Mouse (Mus musculus) midbrain, embryonic 12.5 days (tissue): Measurements from ENCODE around the gene Olfr464. TPM values are rescaled to one million over a fixed set of nuclear protein-coding genes. Genes with fewer than 3 reads are reported as not detected.
A peak's percentile ranks its signal among the peaks of the same experiment; 100 is the strongest.

Experiments used
- ATAC-seq: fragments of 200-750 bp; cut with Nextera tagmentation; 2 replicates; pipeline ENCODE4 v1.8.0; 2017; ENCODE audit warnings: low read depth, moderate TSS enrichment, moderate library complexity; ENCODE audit not compliant: low FRiP score
- H3K27ac ChIP-seq: fragments of 300-500 bp; sonication (generic); replicated peaks from 2 replicates; pipeline ENCODE4 v1.5.1; 2016; ENCODE audit warnings: mild to moderate bottlenecking
- H3K27me3 ChIP-seq: fragments of 300-500 bp; sonication (generic); 2 replicates; pipeline ENCODE4 v1.6.1; 2016; ENCODE audit warnings: mild to moderate bottlenecking
- H3K36me3 ChIP-seq: fragments of 300-500 bp; sonication (generic); 2 replicates; pipeline ENCODE4 v1.6.1; 2016
- H3K4me1 ChIP-seq: fragments of 300-500 bp; sonication (generic); 2 replicates; pipeline ENCODE4 v1.6.1; 2016
- H3K4me2 ChIP-seq: fragments of 300-500 bp; sonication (generic); replicated peaks from 2 replicates; pipeline ENCODE4 v1.6.1; 2016; ENCODE audit warnings: mild to moderate bottlenecking, moderate library complexity
- H3K4me3 ChIP-seq: fragments of 300-500 bp; sonication (generic); 2 replicates; pipeline ENCODE4 v1.5.1; 2016; ENCODE audit warnings: mild to moderate bottlenecking
- H3K9ac ChIP-seq: fragments of 300-500 bp; sonication (generic); replicated peaks from 2 replicates; pipeline ENCODE4 v1.6.1; 2016; ENCODE audit warnings: mild to moderate bottlenecking, moderate library complexity
- H3K9me3 ChIP-seq: fragments of 300-500 bp; sonication (generic); 2 replicates; pipeline ENCODE4 v1.6.1; 2016; ENCODE audit warnings: mild to moderate bottlenecking
- WGBS: fragments of 180-500 bp; shearing (Covaris S2); methylation state at CpG from one replicate; pipeline ENCODE4 v1.1.7; 2016; 5-methylcytosine and 5-hydroxymethylcytosine counted together
- polyA plus RNA-seq: library from polyadenylated mRNA; unstranded; fragments of >200 nt; fragmentation: Nextera tagmentation; extraction: Ambion mirVana; gene quantifications from 2 replicates; pipeline ENCODE4 v1.2.1, GENCODE M21; 2016

Gene Olfr464
- polyA plus RNA-seq, result not detected in 2 replicates

GRCm38 (mm10) chr11:87920966-87921365 is at the start of gene Olfr464:
Gene Olfr464, minus strand, starts transcription at chr11:87920967.
- no peak within 1 kb of the TSS for H3K27ac ChIP-seq
- H3K4me1 ChIP-seq, result no peaks in the 10 kb centered on the region
- H3K9ac ChIP-seq, result no peak within 1 kb of the TSS
- no peaks in the 10 kb centered on the region for H3K36me3 ChIP-seq
- H3K4me3 ChIP-seq, result no peak within 1 kb of the TSS
- ATAC-seq, result no peak
- no peaks in the 10 kb centered on the region; the same call in 1 of the 2 replicates for H3K27me3 ChIP-seq
- no peak within 1 kb of the TSS for H3K4me2 ChIP-seq
- 0 out of 2 replicates have a peak, but pooled peaks cover 2% of the 10 kb centered on the region for H3K9me3 ChIP-seq
- WGBS, result 35% methylated on average over 5 of the region's 5 CpGs

- H3K4me1 ChIP-seq, result no peaks in the 10 kb centered on the region
- no peak overlapping the region for H3K4me3 ChIP-seq
- 16% methylated on average over 19 of the region's 20 CpGs for WGBS
- no peaks in the 10 kb centered on the region for H3K9me3 ChIP-seq
- peak overlapping the region; percentile 41 for H3K4me2 ChIP-seq
- no peak for ATAC-seq
- no peak overlapping the region for H3K27ac ChIP-seq
- no peaks in the 10 kb centered on the region for H3K36me3 ChIP-seq
- no peak overlapping the region for H3K9ac ChIP-seq
- H3K27me3 ChIP-seq, result peaks cover 10% of the 10 kb centered on the region; the same call in 1 of the 2 replicates
Measured at GRCm38 (mm10) chr11:87968356-87969122, 47.8 kb upstream of the Olfr464 start.

GRCm38 (mm10) chr11:87967692-87968289 is 47.0 kb upstream of the Olfr464 start:
- Histone ChIP-seq H3K9ac (no peak overlapping the region), H3K36me3 (no peaks in the 10 kb centered on the region), H3K4me2 (peak overlapping the region; percentile 41), H3K4me3 (peak overlapping the region; percentile 19; the same call in 1 of the 2 replicates), H3K9me3 (no peaks in the 10 kb centered on the region), H3K27me3 (peaks cover 10% of the 10 kb centered on the region; the same call in 1 of the 2 replicates), H3K4me1 (no peaks in the 10 kb centered on the region), H3K27ac (no peak overlapping the region)
- ATAC-seq, result peak; percentile 23; the same call in 1 of the 2 replicates
- WGBS, result 2% methylated on average over 17 of the region's 17 CpGs

- Histone ChIP-seq H3K4me1 (no peaks in the 10 kb centered on the region), H3K4me3 (no peak overlapping the region), H3K9ac (no peak overlapping the region), H3K36me3 (no peaks in the 10 kb centered on the region), H3K27me3 (peaks cover 10% of the 10 kb centered on the region; the same call in 1 of the 2 replicates), H3K9me3 (no peaks in the 10 kb centered on the region), H3K4me2 (no peak overlapping the region), H3K27ac (no peak overlapping the region)
- 52% methylated on average over 10 of the region's 10 CpGs for WGBS
- ATAC-seq, result no peak
Measured at GRCm38 (mm10) chr11:87966214-87966613, 45.4 kb upstream of the Olfr464 start.

GRCm38 (mm10) chr11:87965293-87965692 is 44.5 kb upstream of the Olfr464 start:
- H3K4me2 ChIP-seq, result no peak overlapping the region
- H3K9ac ChIP-seq, result no peak overlapping the region
- no peak overlapping the region for H3K27ac ChIP-seq
- H3K4me3 ChIP-seq, result no peak overlapping the region
- H3K36me3 ChIP-seq, result no peaks in the 10 kb centered on the region
- H3K9me3 ChIP-seq, result no peaks in the 10 kb centered on the region
- no peak for ATAC-seq
- 41% methylated on average over 3 of the region's 3 CpGs for WGBS
- peaks cover 10% of the 10 kb centered on the region; the same call in 1 of the 2 replicates for H3K27me3 ChIP-seq
- no peaks in the 10 kb centered on the region for H3K4me1 ChIP-seq

- Histone ChIP-seq H3K4me2 (no peak overlapping the region), H3K27ac (no peak overlapping the region), H3K4me1 (no peaks in the 10 kb centered on the region), H3K9ac (no peak overlapping the region), H3K4me3 (no peak overlapping the region), H3K36me3 (no peaks in the 10 kb centered on the region), H3K9me3 (no peaks in the 10 kb centered on the region), H3K27me3 (no peaks in the 10 kb centered on the region)
- no peak for ATAC-seq
- 47% methylated on average over 7 of the region's 7 CpGs for WGBS
Measured at GRCm38 (mm10) chr11:87957066-87957465, 36.3 kb upstream of the Olfr464 start.

- WGBS, result 0% methylated on average over 1 of the region's 1 CpGs
Measured at GRCm38 (mm10) chr11:87955144-87955543, 34.4 kb upstream of the Olfr464 start.

GRCm38 (mm10) chr11:87949990-87950389 is 29.2 kb upstream of the Olfr464 start:
- Histone ChIP-seq H3K27ac (no peak overlapping the region), H3K36me3 (no peaks in the 10 kb centered on the region), H3K9me3 (no peaks in the 10 kb centered on the region), H3K4me1 (no peaks in the 10 kb centered on the region), H3K9ac (no peak overlapping the region), H3K4me2 (no peak overlapping the region), H3K27me3 (no peaks in the 10 kb centered on the region), H3K4me3 (no peak overlapping the region)
- ATAC-seq, result no peak
- 0% methylated on average over 2 of the region's 2 CpGs for WGBS

More at GRCm38 (mm10) chr11:87955144-87955543, 34.4 kb upstream of the Olfr464 start:
- H3K27ac ChIP-seq, result no peak overlapping the region
- H3K27me3 ChIP-seq, result no peaks in the 10 kb centered on the region
- H3K4me3 ChIP-seq, result no peak overlapping the region
- no peak for ATAC-seq
- no peaks in the 10 kb centered on the region for H3K9me3 ChIP-seq
- no peaks in the 10 kb centered on the region for H3K36me3 ChIP-seq
- no peaks in the 10 kb centered on the region for H3K4me1 ChIP-seq
- no peak overlapping the region for H3K4me2 ChIP-seq
- H3K9ac ChIP-seq, result no peak overlapping the region

GRCm38 (mm10) chr11:87935467-87935866 is 14.7 kb upstream of the Olfr464 start:
- no peaks in the 10 kb centered on the region for H3K36me3 ChIP-seq
- no peaks in the 10 kb centered on the region for H3K9me3 ChIP-seq
- H3K4me2 ChIP-seq, result no peak overlapping the region
- H3K4me1 ChIP-seq, result no peaks in the 10 kb centered on the region
- H3K4me3 ChIP-seq, result no peak overlapping the region
- no peaks in the 10 kb centered on the region for H3K27me3 ChIP-seq
- WGBS, result 81% methylated on average over 3 of the region's 3 CpGs
- no peak overlapping the region for H3K9ac ChIP-seq
- no peak for ATAC-seq
- H3K27ac ChIP-seq, result no peak overlapping the region

- ATAC-seq, result no peak
- no peak overlapping the region for H3K4me2 ChIP-seq
- WGBS, result 79% methylated on average over 2 of the region's 2 CpGs
Measured at GRCm38 (mm10) chr11:87933731-87934130, 13.0 kb upstream of the Olfr464 start.

GRCm38 (mm10) chr11:87930348-87930747 is 9.6 kb upstream of the Olfr464 start:
- no peaks in the 10 kb centered on the region for H3K9me3 ChIP-seq
- H3K27me3 ChIP-seq, result no peaks in the 10 kb centered on the region
- ATAC-seq, result no peak
- no peak overlapping the region for H3K9ac ChIP-seq
- WGBS, result 93% methylated on average over 2 of the region's 2 CpGs
- H3K36me3 ChIP-seq, result no peaks in the 10 kb centered on the region
- H3K4me1 ChIP-seq, result no peaks in the 10 kb centered on the region
- H3K4me3 ChIP-seq, result no peak overlapping the region
- H3K4me2 ChIP-seq, result no peak overlapping the region
- no peak overlapping the region for H3K27ac ChIP-seq

More at GRCm38 (mm10) chr11:87933731-87934130, 13.0 kb upstream of the Olfr464 start:
- Histone ChIP-seq H3K4me1 (no peaks in the 10 kb centered on the region), H3K4me3 (no peak overlapping the region), H3K36me3 (no peaks in the 10 kb centered on the region), H3K9me3 (no peaks in the 10 kb centered on the region), H3K27me3 (no peaks in the 10 kb centered on the region), H3K27ac (no peak overlapping the region), H3K9ac (no peak overlapping the region)

- ATAC-seq, result no peak
- Histone ChIP-seq H3K4me1 (no peaks in the 10 kb centered on the region), H3K27ac (no peak overlapping the region), H3K27me3 (no peaks in the 10 kb centered on the region; the same call in 1 of the 2 replicates), H3K36me3 (no peaks in the 10 kb centered on the region), H3K9ac (no peak overlapping the region), H3K4me3 (no peak overlapping the region), H3K9me3 (0 out of 2 replicates have a peak, but pooled peaks cover 2% of the 10 kb centered on the region), H3K4me2 (no peak overlapping the region)
- 68% methylated on average over 2 of the region's 2 CpGs for WGBS
Measured at GRCm38 (mm10) chr11:87920301-87920700, 466 bp downstream of the Olfr464 start.
